Mouse (Mus musculus) kidney, embryonic 14.5 days (tissue): ENCODE results near the gene Ifnar2. TPM values are rescaled to one million over a fixed set of nuclear protein-coding genes. Genes with fewer than 3 reads are reported as not detected.

Experiments
- ATAC-seq: fragments of 200-750 bp; cut with Nextera tagmentation; 2 replicates; pipeline ENCODE4 v1.8.0; 2017; ENCODE audit warnings: moderate number of reproducible peaks, mild to moderate bottlenecking, moderate TSS enrichment, moderate library complexity; ENCODE audit not compliant: low FRiP score, low TSS enrichment
- H3K27ac ChIP-seq: fragments of 300-500 bp; sonication (generic); 2 replicates; pipeline ENCODE4 v1.5.1; 2014; ENCODE audit warnings: low read depth, mild to moderate bottlenecking, low read length, moderate library complexity, mixed read lengths
- H3K27me3 ChIP-seq: fragments of 300-500 bp; sonication (generic); 2 replicates; pipeline ENCODE4 v1.6.1; 2014; ENCODE audit warnings: mild to moderate bottlenecking, low read length; ENCODE audit not compliant: control insufficient read depth, insufficient read depth
- H3K36me3 ChIP-seq: fragments of 300-500 bp; sonication (generic); 2 replicates; pipeline ENCODE4 v1.6.1; 2014; ENCODE audit warnings: low read length, mixed read lengths; ENCODE audit not compliant: control insufficient read depth, insufficient read depth
- H3K4me1 ChIP-seq: fragments of 300-500 bp; sonication (generic); 2 replicates; pipeline ENCODE4 v1.6.1; 2014; ENCODE audit warnings: low read length, mixed read lengths; ENCODE audit not compliant: control insufficient read depth, insufficient read depth
- H3K4me2 ChIP-seq: fragments of 300-500 bp; sonication (generic); replicated peaks from 2 replicates; pipeline ENCODE4 v1.6.1; 2014; ENCODE audit warnings: low read depth, mild to moderate bottlenecking, low read length
- H3K4me3 ChIP-seq: fragments of 300-500 bp; sonication (generic); 2 replicates; pipeline ENCODE4 v1.5.1; 2014; ENCODE audit warnings: mild to moderate bottlenecking, low read length
- H3K9ac ChIP-seq: fragments of 300-500 bp; sonication (generic); 2 replicates; pipeline ENCODE4 v1.6.1; 2014; ENCODE audit warnings: low read depth, mild to moderate bottlenecking, low read length, moderate library complexity
- H3K9me3 ChIP-seq: fragments of 300-500 bp; sonication (generic); 2 replicates; pipeline ENCODE4 v1.6.1; 2016; ENCODE audit warnings: low read length; ENCODE audit not compliant: control insufficient read depth
- WGBS: fragments of 180-500 bp; shearing (Covaris S2); extraction: QIAGEN DNeasy Blood & Tissue Kit; methylation state at CpG from one replicate; pipeline ENCODE4 v1.1.7; 2014; 5-methylcytosine and 5-hydroxymethylcytosine counted together
- polyA plus RNA-seq: library from polyadenylated mRNA; unstranded; fragments of >200 nt; fragmentation: Nextera tagmentation; extraction: Ambion mirVana; gene quantifications from 2 replicates; pipeline ENCODE4 v1.2.1, GENCODE M21; 2014

Gene Ifnar2
- polyA plus RNA-seq, 1 experiment from 2014 or later = 47.2 TPM

GRCm38 (mm10) chr16:91405640-91406584 lies 33.3 kb downstream of the Ifnar2 start, which contains the start of gene Il10rb:
TSS of gene Il10rb (plus strand) at chr16:91406164.
- H3K27me3 ChIP-seq = no peaks in the 10 kb centered on the region
- H3K4me3 ChIP-seq = peak within 1 kb of the TSS; percentile 78
- WGBS = 6% methylated on average over 43 of the region's 51 CpGs
- no peaks in the 10 kb centered on the region for H3K4me1 ChIP-seq
- peak; percentile 87 for ATAC-seq
- H3K9me3 ChIP-seq = no peaks in the 10 kb centered on the region
- H3K27ac ChIP-seq = peak within 1 kb of the TSS; percentile 62; the same call in 1 of the 2 replicates
- H3K9ac ChIP-seq = peak within 1 kb of the TSS; percentile 86
- peaks cover 11% of the 10 kb centered on the region for H3K36me3 ChIP-seq
- peak within 1 kb of the TSS; percentile 98 for H3K4me2 ChIP-seq

- peak overlapping the region; percentile 62; the same call in 1 of the 2 replicates for H3K27ac ChIP-seq
- H3K4me1 ChIP-seq = no peaks in the 10 kb centered on the region
- WGBS = 3% methylated on average over 13 of the region's 13 CpGs
Measured at GRCm38 (mm10) chr16:91406585-91407220, 34.1 kb downstream of the Ifnar2 start.

DNA sequence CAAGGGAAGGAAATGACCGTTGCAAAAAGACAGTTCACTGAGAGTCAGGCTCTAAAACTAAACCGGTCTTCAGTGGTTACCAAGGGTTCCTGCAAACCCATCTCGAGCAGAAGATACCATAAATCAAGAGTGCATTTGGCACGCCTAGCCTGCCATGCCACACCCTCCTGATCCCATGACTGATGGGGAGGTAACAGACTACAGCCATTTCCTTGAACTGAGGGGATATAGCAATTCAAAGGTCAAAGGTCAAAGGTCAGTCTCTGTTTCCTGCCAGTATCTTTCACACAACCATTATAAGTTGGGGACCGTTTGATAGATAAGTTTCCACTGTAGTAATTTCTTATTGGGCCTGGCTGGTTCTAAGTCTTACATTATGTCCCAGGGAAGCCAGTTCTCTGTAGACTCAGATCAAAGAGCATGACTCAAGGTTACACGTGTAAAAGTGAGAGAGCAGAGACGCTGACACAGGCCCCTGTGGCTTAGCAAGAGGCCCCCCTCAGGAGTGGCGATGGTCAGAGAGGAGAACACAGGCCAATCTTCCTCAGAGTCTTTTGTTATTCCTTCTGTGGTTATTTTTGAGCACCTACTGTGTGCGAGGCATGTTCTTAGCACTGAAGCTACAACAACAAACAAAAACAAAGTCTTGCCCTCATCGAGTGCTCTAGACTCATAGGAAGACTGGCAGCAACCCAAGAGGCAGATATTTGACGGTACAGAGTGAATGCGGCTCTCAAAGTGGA lies 40.7 kb downstream of the Ifnar2 start:
- peaks cover 22% of the 10 kb centered on the region; the same call in 1 of the 2 replicates for H3K36me3 ChIP-seq
- H3K27ac ChIP-seq = 0 out of 2 replicates have a peak overlapping the region, but pooled peaks have one; percentile 37
- H3K27me3 ChIP-seq = no peaks in the 10 kb centered on the region
- no peaks in the 10 kb centered on the region for H3K9me3 ChIP-seq
- whole genome bisulfite sequencing = 45% methylated on average over 12 of the region's 12 CpGs
- no peak overlapping the region for H3K4me3 ChIP-seq
- no peaks in the 10 kb centered on the region for H3K4me1 ChIP-seq
- H3K4me2 ChIP-seq = no peak overlapping the region
- no peak for ATAC-seq
- H3K9ac ChIP-seq = no peak overlapping the region

More at GRCm38 (mm10) chr16:91406585-91407220, 34.1 kb downstream of the Ifnar2 start:
- H3K9me3 ChIP-seq = no peaks in the 10 kb centered on the region
- H3K4me2 ChIP-seq = peak overlapping the region; percentile 98
- peaks cover 12% of the 10 kb centered on the region for H3K36me3 ChIP-seq
- H3K4me3 ChIP-seq = peak overlapping the region; percentile 78
- peak overlapping the region; percentile 86 for H3K9ac ChIP-seq
- H3K27me3 ChIP-seq = no peaks in the 10 kb centered on the region
- no peak for ATAC-seq

- Histone ChIP-seq H3K27ac (no peak overlapping the region), H3K9me3 (no peaks in the 10 kb centered on the region), H3K4me2 (no peak overlapping the region), H3K9ac (no peak overlapping the region), H3K36me3 (peaks cover 24% of the 10 kb centered on the region; the same call in 1 of the 2 replicates), H3K4me3 (no peak overlapping the region), H3K27me3 (no peaks in the 10 kb centered on the region), H3K4me1 (no peaks in the 10 kb centered on the region)
- 84% methylated on average over 9 of the region's 9 CpGs for WGBS
- no peak for ATAC-seq
Measured at GRCm38 (mm10) chr16:91415391-91416189, 43.0 kb downstream of the Ifnar2 start.

DNA sequence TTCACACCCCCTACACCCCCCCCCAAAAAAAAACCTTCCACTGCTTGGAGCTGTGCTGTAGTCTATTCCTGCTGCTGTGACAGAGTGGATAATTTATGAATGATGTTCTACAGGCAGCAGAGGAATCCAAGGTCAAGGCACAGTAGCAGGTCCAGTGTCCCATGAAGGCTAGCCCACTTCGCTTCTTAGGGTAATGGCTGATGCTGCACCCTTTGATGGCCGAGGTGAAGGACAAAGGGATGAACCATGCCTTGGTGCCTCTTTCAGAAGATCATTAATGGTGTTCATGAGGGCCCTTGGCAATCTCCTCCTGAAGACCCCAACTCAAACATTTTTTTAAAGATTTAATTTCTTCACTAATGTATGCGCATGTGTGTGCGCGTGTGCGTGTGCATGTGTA lies 43.8 kb downstream of the Ifnar2 start:
- Histone ChIP-seq H3K4me2 (no peak overlapping the region), H3K27ac (no peak overlapping the region), H3K27me3 (no peaks in the 10 kb centered on the region), H3K4me3 (no peak overlapping the region), H3K9ac (no peak overlapping the region), H3K4me1 (no peaks in the 10 kb centered on the region), H3K36me3 (peaks cover 24% of the 10 kb centered on the region; the same call in 1 of the 2 replicates), H3K9me3 (no peaks in the 10 kb centered on the region)
- ATAC-seq = no peak
- 94% methylated on average over 6 of the region's 6 CpGs for WGBS

DNA sequence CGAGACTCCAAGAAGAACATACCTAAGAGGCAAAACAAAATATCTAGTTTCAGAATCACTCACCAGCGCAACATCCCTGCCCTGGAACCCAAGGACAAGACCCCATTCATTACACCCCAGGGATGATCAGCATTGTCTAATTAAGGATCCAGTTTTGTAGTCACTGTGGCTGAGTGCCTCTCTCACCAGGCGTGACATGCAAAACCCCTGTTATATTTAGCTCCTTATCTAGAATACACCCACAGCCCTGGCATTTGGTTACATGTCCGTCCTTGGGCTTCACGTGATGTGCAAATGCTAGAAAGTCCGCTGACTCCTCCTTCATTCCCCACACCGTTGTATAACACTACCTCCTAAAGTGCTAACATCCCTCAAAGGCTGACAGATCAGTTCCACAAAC lies 44.4 kb downstream of the Ifnar2 start:
- no peak for ATAC-seq
- Histone ChIP-seq H3K4me1 (no peaks in the 10 kb centered on the region), H3K27me3 (no peaks in the 10 kb centered on the region), H3K4me2 (no peak overlapping the region), H3K36me3 (peaks cover 24% of the 10 kb centered on the region), H3K4me3 (no peak overlapping the region), H3K9me3 (no peaks in the 10 kb centered on the region), H3K27ac (no peak overlapping the region), H3K9ac (no peak overlapping the region)
- 67% methylated on average over 7 of the region's 7 CpGs for WGBS

DNA sequence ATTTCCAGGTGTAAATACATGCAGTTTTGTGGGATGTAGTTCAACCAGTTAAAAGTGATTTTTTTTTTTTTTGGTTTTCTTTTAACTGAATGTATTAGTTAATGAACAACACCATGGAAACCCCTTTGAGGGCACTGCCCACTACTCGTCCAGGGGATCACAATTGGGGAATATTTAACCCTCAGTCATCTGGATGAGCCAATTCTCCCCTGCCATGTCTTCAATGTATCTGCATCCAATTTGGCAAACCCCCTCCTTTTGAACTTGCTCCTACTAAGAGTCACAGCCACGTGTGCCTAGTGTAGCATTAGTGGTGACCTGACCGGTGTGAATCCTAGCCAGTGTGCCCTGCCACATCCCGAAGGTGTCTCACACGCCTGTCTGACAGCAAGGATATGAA lies 45.9 kb downstream of the Ifnar2 start:
- no peaks in the 10 kb centered on the region for H3K27me3 ChIP-seq
- ATAC-seq = no peak
- WGBS = 72% methylated on average over 5 of the region's 5 CpGs
- H3K4me3 ChIP-seq = no peak overlapping the region
- H3K9me3 ChIP-seq = no peaks in the 10 kb centered on the region
- no peak overlapping the region for H3K4me2 ChIP-seq
- H3K9ac ChIP-seq = no peak overlapping the region
- H3K4me1 ChIP-seq = no peaks in the 10 kb centered on the region
- no peak overlapping the region for H3K27ac ChIP-seq
- peaks cover 28% of the 10 kb centered on the region for H3K36me3 ChIP-seq

- WGBS = 95% methylated on average over 6 of the region's 6 CpGs
- H3K36me3 ChIP-seq = peaks cover 29% of the 10 kb centered on the region
Measured at GRCm38 (mm10) chr16:91425816-91426215, 53.2 kb downstream of the Ifnar2 start.

More at GRCm38 (mm10) chr16:91425816-91426215, 53.2 kb downstream of the Ifnar2 start:
- Histone ChIP-seq H3K27ac (no peak overlapping the region), H3K4me2 (no peak overlapping the region), H3K27me3 (no peaks in the 10 kb centered on the region), H3K9me3 (no peaks in the 10 kb centered on the region; the same call in 1 of the 2 replicates), H3K9ac (no peak overlapping the region), H3K4me3 (no peak overlapping the region), H3K4me1 (no peaks in the 10 kb centered on the region)
- ATAC-seq = no peak
